Mouse (Mus musculus): ENCODE measurements around the gene Sprr2b. TPM values are rescaled to one million over a fixed set of nuclear protein-coding genes. Genes with fewer than 3 reads are reported as not detected.
"Not testable (repeated sequence)": the region's sequence is repeated elsewhere in the genome, so short reads cannot be mapped to it uniquely, and the experiment has no call there.

Sprr2b gene
- not detected in 2 replicates for total RNA-seq (2014; fragmentation: Nextera tagmentation)
- total RNA-seq (2017), result not detected in 2 replicates

GRCm38 (mm10) chr3:92316320-92316719, at the start of gene Sprr2b:
Gene Sprr2b, plus strand, starts transcription at chr3:92316620.
- no peak for ATAC-seq (replicated peaks; ENCODE audit: poor library complexity, severe bottlenecking)

DNA sequence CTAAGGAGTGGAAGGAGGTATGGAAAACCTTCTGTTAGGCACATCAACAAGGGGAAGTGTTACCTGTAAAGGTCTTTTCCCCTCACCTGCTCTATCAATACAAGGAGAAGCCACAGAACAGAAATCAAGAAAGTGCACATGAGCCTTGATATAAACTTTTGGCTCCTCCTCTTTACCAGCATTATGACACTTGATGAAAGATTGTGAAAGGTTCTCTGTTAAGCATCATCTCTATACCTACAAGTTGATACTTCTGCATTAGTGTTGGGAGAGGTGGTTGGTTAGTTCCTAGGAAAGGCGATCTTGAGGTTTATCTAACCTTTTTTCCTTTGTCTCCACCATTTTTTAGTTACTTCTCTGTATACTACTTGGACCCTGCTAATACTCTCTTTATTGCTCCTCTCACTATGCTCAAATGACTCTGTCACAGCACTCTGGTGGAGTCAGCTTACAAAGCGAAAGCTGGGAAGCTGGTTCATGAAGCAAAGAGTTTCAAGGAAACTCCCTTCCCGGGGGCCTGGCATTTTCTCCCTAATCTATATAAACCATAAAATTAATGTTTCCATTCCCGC, 44.9 kb upstream of the Sprr2b start:
- not testable (repeated sequence) for ATAC-seq (replicated peaks; ENCODE audit: poor library complexity, severe bottlenecking)

GRCm38 (mm10) chr3:92273504-92273903, 42.9 kb upstream of the Sprr2b start:
- not testable (repeated sequence) for ATAC-seq (replicated peaks; ENCODE audit: poor library complexity, severe bottlenecking)

DNA sequence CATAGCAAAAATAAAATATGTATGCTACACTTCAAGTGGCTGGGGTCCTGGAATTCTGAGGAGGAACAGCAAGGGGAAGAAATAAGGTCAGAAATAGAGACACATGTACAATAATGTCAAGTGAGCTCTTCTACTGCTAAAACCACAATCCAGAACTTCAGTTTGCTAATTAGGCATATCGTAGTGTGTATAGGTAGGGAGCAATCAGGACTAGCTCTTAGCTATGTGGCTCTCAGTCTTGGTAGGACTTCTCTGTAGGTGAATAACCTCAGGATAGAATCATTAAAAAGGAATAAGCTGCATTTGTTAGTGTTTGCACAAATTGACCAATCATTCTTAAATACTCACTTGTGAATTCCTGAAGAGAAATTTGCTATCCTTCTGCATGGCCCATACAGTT, 42.4 kb upstream of the Sprr2b start:
- ATAC-seq (replicated peaks; ENCODE audit: poor library complexity, severe bottlenecking), result 0 out of 2 replicates have a peak, but pooled peaks have one; percentile 25

DNA sequence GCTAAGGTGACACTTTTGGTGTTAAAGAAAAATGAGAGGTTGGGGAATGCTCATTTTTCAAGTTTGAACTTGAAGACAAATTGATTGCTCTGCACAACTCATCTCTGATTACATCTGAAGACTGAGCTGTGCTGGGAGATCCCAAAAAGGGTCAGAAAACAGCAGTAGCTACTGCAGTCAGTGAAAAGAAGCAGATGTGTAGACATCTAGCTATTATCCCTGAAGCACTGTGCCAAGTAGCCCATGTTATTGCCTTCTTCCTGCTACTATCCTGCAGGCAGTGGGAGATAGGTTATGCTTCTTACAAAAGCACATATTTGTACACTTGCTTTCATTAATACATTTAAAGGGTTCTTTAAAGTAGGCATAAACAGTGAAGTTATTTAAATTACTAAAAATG, 36.8 kb upstream of the Sprr2b start:
- ATAC-seq (replicated peaks; ENCODE audit: poor library complexity, severe bottlenecking), result not testable (repeated sequence)

DNA sequence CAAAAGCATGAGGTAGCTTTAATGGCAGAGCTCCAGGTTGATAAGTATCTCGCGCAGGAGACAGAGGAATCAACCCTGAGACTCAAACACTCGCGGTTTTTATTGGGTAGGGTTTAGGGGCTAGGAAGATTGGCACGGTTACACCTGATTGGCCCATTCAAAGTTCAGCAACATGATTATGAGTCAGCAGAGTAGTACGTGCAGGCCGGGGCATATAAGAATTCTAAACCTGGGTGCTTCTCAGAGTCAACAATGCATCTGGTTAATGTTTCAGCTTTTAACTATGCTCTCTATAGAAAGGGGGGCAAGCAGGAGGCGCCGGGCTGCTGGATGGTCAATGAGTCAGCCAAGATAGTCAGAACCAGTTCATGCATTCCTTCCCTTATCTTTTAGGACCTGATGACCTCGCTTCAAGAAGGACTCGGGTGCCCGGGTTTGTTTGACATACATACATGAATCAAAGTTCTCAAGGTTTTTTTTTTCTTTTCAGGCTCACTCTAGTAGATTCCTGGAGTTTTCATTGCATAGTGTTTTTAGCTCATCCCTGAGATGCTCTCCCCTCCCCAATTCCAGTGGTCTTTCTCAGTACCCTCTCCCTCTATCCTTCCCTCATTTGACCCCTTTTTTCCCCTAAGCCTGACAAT, 35.3 kb upstream of the Sprr2b start:
- ATAC-seq (replicated peaks; ENCODE audit: poor library complexity, severe bottlenecking), result not testable (repeated sequence)

DNA sequence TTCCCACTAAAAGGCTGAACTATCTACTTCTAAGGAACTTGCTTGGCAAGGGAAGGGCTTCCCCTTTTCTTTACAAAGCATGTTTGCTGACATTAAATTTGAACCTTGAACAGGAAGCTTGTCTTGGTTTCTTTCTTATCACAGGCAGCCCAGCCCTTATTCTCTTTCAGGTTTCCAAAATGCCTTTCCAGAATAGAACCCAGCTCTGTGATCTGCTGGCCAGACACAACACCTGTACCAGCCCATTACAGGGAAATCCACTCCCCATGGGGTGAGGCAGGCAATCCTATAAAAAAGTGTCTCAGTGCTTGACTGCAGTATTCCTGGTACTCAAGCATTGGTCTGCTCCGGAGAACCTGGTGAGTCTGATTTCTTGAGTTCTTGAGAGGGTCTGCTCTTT, 31.3 kb upstream of the Sprr2b start, which contains the start of gene Sprr2a3:
Gene Sprr2a3, plus strand, starts transcription at position 317 of the 400 bp plus-strand sequence.
- ATAC-seq (replicated peaks; ENCODE audit: poor library complexity, severe bottlenecking), result not testable (repeated sequence)

GRCm38 (mm10) chr3:92288489-92288888, 27.9 kb upstream of the Sprr2b start:
- ATAC-seq (replicated peaks; ENCODE audit: poor library complexity, severe bottlenecking), result 0 out of 2 replicates have a peak, but pooled peaks have one; percentile 12

GRCm38 (mm10) chr3:92307406-92307805, 9.0 kb upstream of the Sprr2b start:
- ATAC-seq (replicated peaks; ENCODE audit: poor library complexity, severe bottlenecking), result no peak

GRCm38 (mm10) chr3:92317384-92317783, 964 bp downstream of the Sprr2b start:
- ATAC-seq (replicated peaks; ENCODE audit: poor library complexity, severe bottlenecking), result no peak

DNA sequence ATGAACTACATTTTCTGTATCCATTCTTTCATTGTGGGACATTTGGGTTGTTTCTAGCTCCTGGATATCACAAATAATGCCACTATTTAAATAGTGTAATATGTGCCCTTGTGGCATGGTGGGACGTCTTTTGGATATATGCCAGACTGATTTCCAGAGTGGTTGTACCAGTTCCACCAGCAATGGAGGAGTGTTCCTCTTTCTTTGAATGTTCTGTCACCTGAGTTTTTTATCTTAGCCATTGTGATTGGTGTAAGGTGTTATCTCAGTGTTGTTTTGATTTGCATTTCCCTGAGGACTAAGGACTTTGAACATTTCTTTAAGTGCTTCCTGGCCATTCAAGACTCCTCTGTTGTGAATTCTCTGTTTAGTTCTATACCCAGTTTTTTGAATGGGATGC, 19.9 kb downstream of the Sprr2b start:
- no peak for ATAC-seq (replicated peaks; ENCODE audit: poor library complexity, severe bottlenecking)

DNA sequence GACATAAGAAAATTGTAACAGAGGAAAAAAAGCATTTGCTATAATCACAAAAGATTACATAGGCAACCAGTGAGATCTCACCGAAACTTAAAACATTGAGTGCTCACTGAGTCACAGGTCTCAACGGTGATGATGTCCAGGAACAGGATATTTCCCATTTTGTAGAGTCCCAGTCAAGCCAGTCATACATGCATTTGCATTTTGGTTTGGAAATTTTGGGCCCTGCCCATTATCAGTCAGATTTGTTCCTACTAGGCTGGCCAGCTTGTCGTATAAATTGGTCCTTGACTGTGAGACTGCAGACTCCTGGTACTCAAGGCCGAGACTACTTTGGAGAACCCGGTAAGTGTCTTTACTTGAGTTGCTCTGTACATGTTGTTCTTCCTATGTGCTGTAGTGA, 22.4 kb downstream of the Sprr2b start, which contains the start of gene Sprr2d:
Gene Sprr2d, plus strand, starts transcription at position 301 of the 400 bp plus-strand sequence.
- no peak for ATAC-seq (replicated peaks; ENCODE audit: poor library complexity, severe bottlenecking)

DNA sequence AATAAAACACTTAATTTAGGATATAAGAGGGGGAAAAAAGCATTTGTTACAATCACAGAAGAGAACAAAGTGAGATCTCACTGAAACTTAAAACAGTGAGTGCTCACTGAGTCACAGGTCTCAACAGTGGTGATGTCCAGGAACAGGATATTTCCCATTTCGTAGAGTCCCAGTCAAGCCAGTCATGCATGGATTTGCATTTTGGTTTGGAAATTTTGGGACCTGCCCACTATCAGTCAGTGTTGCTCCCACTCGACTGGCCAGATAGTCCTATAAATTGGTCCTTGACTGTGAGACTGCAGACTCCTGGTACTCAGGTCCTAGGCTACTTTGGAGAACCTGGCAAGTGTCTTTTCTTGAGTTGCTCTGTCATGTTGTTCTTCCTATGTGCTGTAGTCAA, 35.4 kb downstream of the Sprr2b start, which contains the start of gene Sprr2e:
Gene Sprr2e, plus strand, starts transcription at position 301 of the 400 bp plus-strand sequence.
- ATAC-seq (replicated peaks; ENCODE audit: poor library complexity, severe bottlenecking), result no peak

GRCm38 (mm10) chr3:92361619-92362018, 45.2 kb downstream of the Sprr2b start:
- no peak for ATAC-seq (replicated peaks; ENCODE audit: poor library complexity, severe bottlenecking)

DNA sequence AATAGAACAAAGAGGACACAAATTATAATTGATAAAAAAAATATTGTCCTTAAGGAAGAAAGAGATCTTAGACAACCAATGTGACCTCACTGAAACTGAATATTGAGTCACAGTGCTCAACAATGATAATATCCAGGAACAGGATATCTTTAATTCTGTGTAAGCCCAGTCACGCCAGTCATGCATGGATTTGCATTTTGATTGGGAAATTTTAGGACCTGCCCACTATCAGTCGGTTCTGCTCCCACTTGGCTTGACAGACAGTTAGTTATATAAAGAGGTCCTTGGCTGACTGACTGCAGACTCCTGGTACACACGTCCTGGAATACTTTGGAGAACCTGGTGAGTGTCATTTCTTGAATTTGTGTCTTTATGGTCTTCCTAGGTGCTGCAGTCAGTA, 48.5 kb downstream of the Sprr2b start, which contains the start of gene Sprr2f:
Gene Sprr2f, plus strand, starts transcription at position 301 of the 400 bp plus-strand sequence.
- ATAC-seq (replicated peaks; ENCODE audit: poor library complexity, severe bottlenecking), result no peak

Other genes with a start within 250 kb of the Sprr2b start
- not detected in 2 replicates for gene Lor, start 233.5 kb upstream of the Sprr2b start, total RNA-seq (2014; fragmentation: Nextera tagmentation)
- not detected in 2 replicates for gene Lor, start 233.5 kb upstream of the Sprr2b start, total RNA-seq (2017)
- gene Prr9, start 192.7 kb upstream of the Sprr2b start, total RNA-seq (2014; fragmentation: Nextera tagmentation), result not detected in 2 replicates
- not detected in 2 replicates for gene Prr9, start 192.7 kb upstream of the Sprr2b start, total RNA-seq (2017)
- not detected in 2 replicates for gene Lelp1, start 173.9 kb upstream of the Sprr2b start, total RNA-seq (2014; fragmentation: Nextera tagmentation)
- gene Lelp1, start 173.9 kb upstream of the Sprr2b start, total RNA-seq (2017), result not detected in 2 replicates
- not detected in 2 replicates for gene Sprr2a1, start 100.8 kb upstream of the Sprr2b start, total RNA-seq (2014; fragmentation: Nextera tagmentation)
- gene Sprr2a1, start 100.8 kb upstream of the Sprr2b start, total RNA-seq (2017), result not detected in 2 replicates
- gene Sprr2a2, start 100.7 kb upstream of the Sprr2b start, total RNA-seq (2014; fragmentation: Nextera tagmentation), result not detected in 2 replicates
- gene Sprr2a2, start 100.7 kb upstream of the Sprr2b start, total RNA-seq (2017), result not detected in 2 replicates
- gene Sprr2a3, start 31.2 kb upstream of the Sprr2b start, total RNA-seq (2014; fragmentation: Nextera tagmentation), result not detected in 2 replicates
- gene Sprr2a3, start 31.2 kb upstream of the Sprr2b start, total RNA-seq (2017), result not detected in 2 replicates
- not detected in 2 replicates for gene Sprr2d, start 22.5 kb downstream of the Sprr2b start, total RNA-seq (2014; fragmentation: Nextera tagmentation)
- not detected in 2 replicates for gene Sprr2d, start 22.5 kb downstream of the Sprr2b start, total RNA-seq (2017)
- not detected in 2 replicates for gene Sprr2e, start 35.5 kb downstream of the Sprr2b start, total RNA-seq (2014; fragmentation: Nextera tagmentation)
- gene Sprr2e, start 35.5 kb downstream of the Sprr2b start, total RNA-seq (2017), result not detected in 2 replicates
- gene Sprr2f, start 48.6 kb downstream of the Sprr2b start, total RNA-seq (2014; fragmentation: Nextera tagmentation), result not detected in 2 replicates
- not detected in 2 replicates for gene Sprr2f, start 48.6 kb downstream of the Sprr2b start, total RNA-seq (2017)
- not detected in 2 replicates for gene Sprr2h, start 69.1 kb downstream of the Sprr2b start, total RNA-seq (2014; fragmentation: Nextera tagmentation)
- gene Sprr2h, start 69.1 kb downstream of the Sprr2b start, total RNA-seq (2017), result not detected in 2 replicates
- gene Sprr2i, start 91.4 kb downstream of the Sprr2b start, total RNA-seq (2014; fragmentation: Nextera tagmentation), result not detected in 2 replicates
- gene Sprr2i, start 91.4 kb downstream of the Sprr2b start, total RNA-seq (2017), result not detected in 2 replicates
- gene Sprr2j-ps, start 101.5 kb downstream of the Sprr2b start, total RNA-seq (2014; fragmentation: Nextera tagmentation), result not detected in 2 replicates
- not detected in 2 replicates for gene Sprr2j-ps, start 101.5 kb downstream of the Sprr2b start, total RNA-seq (2017)
- gene Gm9774, start 112.8 kb downstream of the Sprr2b start, total RNA-seq (2014; fragmentation: Nextera tagmentation), result 5.2 and 10.9 TPM in 2 replicates
- gene Gm9774, start 112.8 kb downstream of the Sprr2b start, total RNA-seq (2017), result 1.2 TPM in 2 replicates
- not detected in 2 replicates for gene Sprr2k, start 116.0 kb downstream of the Sprr2b start, total RNA-seq (2014; fragmentation: Nextera tagmentation)
- not detected in 2 replicates for gene Sprr2k, start 116.0 kb downstream of the Sprr2b start, total RNA-seq (2017)
- not detected in 2 replicates for gene Sprr1b, start 122.2 kb downstream of the Sprr2b start, total RNA-seq (2014; fragmentation: Nextera tagmentation)
- not detected in 2 replicates for gene Sprr1b, start 122.2 kb downstream of the Sprr2b start, total RNA-seq (2017)
- not detected in 2 replicates for gene Sprr3, start 142.1 kb downstream of the Sprr2b start, total RNA-seq (2014; fragmentation: Nextera tagmentation)
- not detected in 2 replicates for gene Sprr3, start 142.1 kb downstream of the Sprr2b start, total RNA-seq (2017)
- not detected in 2 replicates for gene Sprr1a, start 169.3 kb downstream of the Sprr2b start, total RNA-seq (2014; fragmentation: Nextera tagmentation)
- not detected in 2 replicates for gene Sprr1a, start 169.3 kb downstream of the Sprr2b start, total RNA-seq (2017)
- not detected in 2 replicates for gene Sprr4, start 183.9 kb downstream of the Sprr2b start, total RNA-seq (2014; fragmentation: Nextera tagmentation)
- not detected in 2 replicates for gene Sprr4, start 183.9 kb downstream of the Sprr2b start, total RNA-seq (2017)
- gene 2310046K23Rik, start 217.9 kb downstream of the Sprr2b start, total RNA-seq (2014; fragmentation: Nextera tagmentation), result not detected in 2 replicates
- gene 2310046K23Rik, start 217.9 kb downstream of the Sprr2b start, total RNA-seq (2017), result not detected in 2 replicates

Data from granulocyte monocyte progenitor cell, adult 5-6 weeks (primary cell).